Mouse (Mus musculus) G1E (cell line): ENCODE data around the gene Iscu.

Experiments
- CTCF ChIP-seq: IDR thresholded peaks from 2 replicates; pipeline ENCODE4 v1.5.1; 2012; ENCODE audit warnings: low read depth, low read length, inconsistent platforms, mixed read lengths
- GATA1 ChIP-seq: IDR thresholded peaks from 2 replicates; pipeline ENCODE4 v1.6.1; 2012; ENCODE audit warnings: borderline replicate concordance, low read length, inconsistent platforms, mixed read lengths
- TAL1 ChIP-seq: conservative IDR thresholded peaks from 2 replicates; pipeline ENCODE4 v1.6.1; 2012; ENCODE audit warnings: low read depth, low read length, inconsistent platforms, mixed read lengths

- TF ChIP-seq CTCF: no peak
- TF ChIP-seq TAL1: no peak
- no peak for TF ChIP-seq GATA1
These were observed 4.3 kb downstream of the Iscu start for GRCm38 (mm10) chr5:113776896-113777226.
